Mouse (Mus musculus): ENCODE results near the gene 1700061G19Rik. TPM values are rescaled to one million over a fixed set of nuclear protein-coding genes. Genes with fewer than 3 reads are reported as not detected.

1700061G19Rik gene
- polyA plus RNA-seq, 1 experiment = not detected

DNA sequence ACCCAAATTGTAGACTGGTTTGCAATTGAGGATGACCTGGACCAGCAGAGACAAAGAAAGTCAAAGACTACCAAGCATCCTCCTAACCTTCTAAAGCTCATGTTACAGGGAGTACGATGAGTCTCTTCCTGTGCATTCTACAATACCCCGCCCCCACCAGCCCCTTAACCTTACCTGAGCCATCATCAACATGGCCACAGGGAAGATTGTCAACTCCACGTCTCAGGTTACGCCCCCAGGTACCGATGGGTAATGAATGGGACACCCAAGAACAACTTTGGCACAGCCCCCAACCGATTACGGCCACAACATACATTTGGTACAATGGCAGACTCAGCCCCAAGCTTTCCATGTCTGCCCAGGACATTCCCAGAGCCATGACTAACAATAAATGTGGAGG, 34.8 kb upstream of the 1700061G19Rik start:
- 0 out of 2 replicates have a peak, but pooled peaks cover 3% of the 10 kb centered on the region for H3K4me1 ChIP-seq (ENCODE audit: control insufficient read depth, insufficient read depth, low read length)

DNA sequence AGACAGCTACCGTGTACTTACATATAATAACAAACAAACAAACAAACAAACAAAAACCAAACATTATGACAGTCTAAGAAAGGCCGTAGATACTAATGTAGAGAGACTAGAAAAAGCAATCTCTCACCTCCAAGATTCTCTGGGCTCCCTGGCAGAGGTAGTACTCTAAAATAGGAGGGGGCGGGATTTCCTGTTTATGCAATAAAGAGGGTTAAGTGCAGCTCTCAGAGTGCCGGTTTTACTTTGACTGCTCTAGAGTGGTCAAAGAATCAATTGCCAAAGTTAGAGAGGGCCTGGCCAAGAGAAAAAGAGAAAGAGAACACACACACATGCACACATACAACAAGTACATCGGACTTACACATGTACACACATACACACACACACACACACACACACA, 33.1 kb upstream of the 1700061G19Rik start:
- Histone ChIP-seq H3K4me3 (ENCODE audit: insufficient read depth, low read length) (no peak overlapping the region), H3K27ac (ENCODE audit: insufficient read depth, low read depth, low read length) (no peak overlapping the region), H3K4me1 (ENCODE audit: control insufficient read depth, insufficient read depth, low read length) (0 out of 2 replicates have a peak, but pooled peaks cover 3% of the 10 kb centered on the region)
- TF ChIP-seq CTCF (IDR thresholded peaks at IDR 0.05; ENCODE audit: low read depth, low read length) = no peak
- no peak for TF ChIP-seq POLR2A (IDR thresholded peaks at IDR 0.05; ENCODE audit: borderline replicate concordance, low read depth, low read length)

More for the DNA sequence above, 34.8 kb upstream of the 1700061G19Rik start:
- H3K27ac ChIP-seq (ENCODE audit: insufficient read depth, low read depth, low read length) = no peak overlapping the region
- no peak overlapping the region for H3K4me3 ChIP-seq (ENCODE audit: insufficient read depth, low read length)
- TF ChIP-seq POLR2A (IDR thresholded peaks at IDR 0.05; ENCODE audit: borderline replicate concordance, low read depth, low read length) (no peak), CTCF (IDR thresholded peaks at IDR 0.05; ENCODE audit: low read depth, low read length) (no peak)

- Histone ChIP-seq H3K4me3 (ENCODE audit: insufficient read depth, low read length) (no peak overlapping the region), H3K27ac (ENCODE audit: insufficient read depth, low read depth, low read length) (no peak overlapping the region), H3K4me1 (ENCODE audit: control insufficient read depth, insufficient read depth, low read length) (peaks cover 7% of the 10 kb centered on the region)
- TF ChIP-seq CTCF (IDR thresholded peaks at IDR 0.05; ENCODE audit: low read depth, low read length) (no peak), POLR2A (IDR thresholded peaks at IDR 0.05; ENCODE audit: borderline replicate concordance, low read depth, low read length) (no peak)
Observed at GRCm38 (mm10) chr17:56843678-56844077, 31.6 kb upstream of the 1700061G19Rik start.

- no peak overlapping the region for H3K4me3 ChIP-seq (ENCODE audit: insufficient read depth, low read length)
- H3K4me1 ChIP-seq (ENCODE audit: control insufficient read depth, insufficient read depth, low read length) = peaks cover 9% of the 10 kb centered on the region
- no peak overlapping the region for H3K27ac ChIP-seq (ENCODE audit: insufficient read depth, low read depth, low read length)
- TF ChIP-seq POLR2A (IDR thresholded peaks at IDR 0.05; ENCODE audit: borderline replicate concordance, low read depth, low read length) (no peak), CTCF (IDR thresholded peaks at IDR 0.05; ENCODE audit: low read depth, low read length) (no peak)
Observed at GRCm38 (mm10) chr17:56848785-56849184, 26.5 kb upstream of the 1700061G19Rik start.

DNA sequence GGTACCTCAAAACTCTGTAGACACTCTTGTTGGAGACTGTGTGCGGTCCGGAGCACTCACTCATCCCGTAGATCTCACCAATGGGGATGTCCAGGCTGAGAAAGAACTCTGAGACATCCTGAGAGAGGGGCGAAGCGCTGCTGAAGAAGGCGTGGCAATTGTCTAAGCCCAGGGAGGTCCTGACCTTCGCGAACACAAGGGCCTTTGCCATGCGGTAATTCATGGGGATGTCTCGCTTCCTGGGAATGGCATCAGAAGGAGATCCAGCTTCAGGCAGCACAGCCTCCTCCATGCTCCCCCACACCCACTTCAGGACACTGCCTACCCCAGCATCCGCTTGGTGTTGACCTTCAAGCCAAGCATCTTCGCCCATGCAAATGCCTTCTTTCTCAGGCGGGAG, 25.6 kb upstream of the 1700061G19Rik start:
- H3K4me3 ChIP-seq (ENCODE audit: insufficient read depth, low read length) = no peak overlapping the region
- TF ChIP-seq CTCF (IDR thresholded peaks at IDR 0.05; ENCODE audit: low read depth, low read length) (no peak), POLR2A (IDR thresholded peaks at IDR 0.05; ENCODE audit: borderline replicate concordance, low read depth, low read length) (no peak)
- peaks cover 9% of the 10 kb centered on the region for H3K4me1 ChIP-seq (ENCODE audit: control insufficient read depth, insufficient read depth, low read length)
- H3K27ac ChIP-seq (ENCODE audit: insufficient read depth, low read depth, low read length) = no peak overlapping the region

DNA sequence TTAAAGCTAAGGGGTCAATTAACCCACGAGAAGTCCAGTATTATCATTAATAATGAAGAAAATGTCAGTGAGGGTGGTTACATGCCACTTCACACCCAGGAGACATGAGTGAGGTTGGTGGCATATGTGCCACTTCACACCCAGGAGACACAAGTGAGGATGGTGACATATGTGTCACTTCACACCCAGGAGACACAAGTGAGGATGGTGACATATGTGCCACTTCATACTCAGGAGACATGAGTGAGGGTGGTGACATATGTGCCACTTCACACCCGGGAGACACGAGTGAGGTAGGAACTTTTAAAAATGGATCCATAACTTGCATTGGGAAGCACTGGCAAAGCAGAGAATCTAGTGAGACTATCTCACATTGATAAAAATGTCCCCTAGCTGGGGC, 24.1 kb upstream of the 1700061G19Rik start:
- Histone ChIP-seq H3K27ac (ENCODE audit: insufficient read depth, low read depth, low read length) (no peak overlapping the region), H3K4me3 (ENCODE audit: insufficient read depth, low read length) (no peak overlapping the region), H3K4me1 (ENCODE audit: control insufficient read depth, insufficient read depth, low read length) (peaks cover 9% of the 10 kb centered on the region)
- TF ChIP-seq CTCF (IDR thresholded peaks at IDR 0.05; ENCODE audit: low read depth, low read length) (no peak), POLR2A (IDR thresholded peaks at IDR 0.05; ENCODE audit: borderline replicate concordance, low read depth, low read length) (no peak)

DNA sequence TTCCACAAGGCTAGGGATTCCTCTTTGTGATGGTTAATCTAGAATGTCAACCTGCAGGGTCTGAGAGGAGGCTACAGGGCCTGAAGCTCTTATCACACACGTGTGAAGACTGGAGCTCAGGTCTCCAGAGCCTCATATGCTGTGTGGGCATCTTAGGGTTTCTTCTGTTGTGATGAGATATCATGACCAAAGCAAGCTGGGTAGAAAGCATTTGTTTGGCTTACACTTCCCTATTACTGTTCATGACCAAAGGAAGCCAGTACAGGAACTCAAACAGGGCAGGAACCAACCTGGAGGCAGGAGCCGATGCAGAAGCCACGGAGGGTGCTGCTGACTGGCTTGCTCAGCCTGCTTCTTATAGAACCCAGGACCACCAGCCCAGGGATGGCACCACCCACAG, 19.9 kb upstream of the 1700061G19Rik start:
- no peak overlapping the region for H3K4me3 ChIP-seq (ENCODE audit: insufficient read depth, low read length)
- no peak overlapping the region for H3K27ac ChIP-seq (ENCODE audit: insufficient read depth, low read depth, low read length)
- TF ChIP-seq POLR2A (IDR thresholded peaks at IDR 0.05; ENCODE audit: borderline replicate concordance, low read depth, low read length) (no peak), CTCF (IDR thresholded peaks at IDR 0.05; ENCODE audit: low read depth, low read length) (no peak)
- H3K4me1 ChIP-seq (ENCODE audit: control insufficient read depth, insufficient read depth, low read length) = no peaks in the 10 kb centered on the region; the same call in 1 of the 2 replicates

GRCm38 (mm10) chr17:56858216-56858615, 17.1 kb upstream of the 1700061G19Rik start:
- TF ChIP-seq POLR2A (IDR thresholded peaks at IDR 0.05; ENCODE audit: borderline replicate concordance, low read depth, low read length) = no peak
- peak; percentile 80 for TF ChIP-seq CTCF (IDR thresholded peaks at IDR 0.05; ENCODE audit: low read depth, low read length)
- no peak overlapping the region for H3K27ac ChIP-seq (ENCODE audit: insufficient read depth, low read depth, low read length)
- H3K4me1 ChIP-seq (ENCODE audit: control insufficient read depth, insufficient read depth, low read length) = no peaks in the 10 kb centered on the region; the same call in 1 of the 2 replicates
- H3K4me3 ChIP-seq (ENCODE audit: insufficient read depth, low read length) = no peak overlapping the region

- no peak for TF ChIP-seq POLR2A (IDR thresholded peaks at IDR 0.05; ENCODE audit: borderline replicate concordance, low read depth, low read length)
- no peak for TF ChIP-seq CTCF (IDR thresholded peaks at IDR 0.05; ENCODE audit: low read depth, low read length)
- Histone ChIP-seq H3K27ac (ENCODE audit: insufficient read depth, low read depth, low read length) (no peak overlapping the region), H3K4me3 (ENCODE audit: insufficient read depth, low read length) (no peak overlapping the region), H3K4me1 (ENCODE audit: control insufficient read depth, insufficient read depth, low read length) (no peaks in the 10 kb centered on the region; the same call in 1 of the 2 replicates)
Observed at GRCm38 (mm10) chr17:56858922-56859321, 16.4 kb upstream of the 1700061G19Rik start.

DNA sequence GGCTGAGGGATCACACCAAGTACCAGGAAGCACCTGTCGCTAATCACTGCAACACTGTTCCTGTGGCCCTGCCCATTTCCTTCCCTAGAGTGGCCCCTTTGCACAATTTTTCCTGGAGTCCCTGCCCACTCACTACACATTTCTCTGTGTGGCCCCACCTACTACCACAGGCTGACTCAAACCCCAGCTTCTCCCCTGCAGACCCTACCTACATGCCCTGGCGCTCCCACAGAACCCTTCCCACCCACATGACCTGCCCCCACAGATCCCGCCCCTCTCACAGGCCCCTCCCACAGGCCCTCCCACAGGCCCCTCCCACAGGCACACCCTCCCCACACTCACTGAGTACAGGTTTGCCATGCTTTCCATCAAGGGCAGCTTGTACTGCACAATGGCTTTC, 14.1 kb upstream of the 1700061G19Rik start:
- H3K27ac ChIP-seq (ENCODE audit: insufficient read depth, low read depth, low read length) = no peak overlapping the region
- H3K4me1 ChIP-seq (ENCODE audit: control insufficient read depth, insufficient read depth, low read length) = no peaks in the 10 kb centered on the region; the same call in 1 of the 2 replicates
- H3K4me3 ChIP-seq (ENCODE audit: insufficient read depth, low read length) = no peak overlapping the region
- TF ChIP-seq POLR2A (IDR thresholded peaks at IDR 0.05; ENCODE audit: borderline replicate concordance, low read depth, low read length) (no peak), CTCF (IDR thresholded peaks at IDR 0.05; ENCODE audit: low read depth, low read length) (no peak)

GRCm38 (mm10) chr17:56866071-56866470, 9.2 kb upstream of the 1700061G19Rik start:
- Histone ChIP-seq H3K27ac (ENCODE audit: insufficient read depth, low read depth, low read length) (no peak overlapping the region), H3K4me1 (ENCODE audit: control insufficient read depth, insufficient read depth, low read length) (no peaks in the 10 kb centered on the region), H3K4me3 (ENCODE audit: insufficient read depth, low read length) (no peak overlapping the region)
- TF ChIP-seq CTCF (IDR thresholded peaks at IDR 0.05; ENCODE audit: low read depth, low read length) (no peak), POLR2A (IDR thresholded peaks at IDR 0.05; ENCODE audit: borderline replicate concordance, low read depth, low read length) (no peak)

Data from bone marrow macrophage, adult 2 months (primary cell).